Mouse (Mus musculus) heart, adult 2 months (tissue): ENCODE results near the gene Lrtm1.

ENCODE experiments used
- CTCF ChIP-seq: fragments of 200-600 bp; IDR thresholded peaks from 2 replicates; pipeline ENCODE4 v1.8.1; 2022; ENCODE audit warnings: antibody characterized with exemption, mild to moderate bottlenecking, moderate library complexity
- EP300 ChIP-seq: fragments of 200-500 bp; IDR thresholded peaks from 2 replicates; pipeline ENCODE4 v1.6.1; 2011; ENCODE audit warnings: low read depth, low read length, control low read depth; ENCODE audit not compliant: insufficient read depth

DNA sequence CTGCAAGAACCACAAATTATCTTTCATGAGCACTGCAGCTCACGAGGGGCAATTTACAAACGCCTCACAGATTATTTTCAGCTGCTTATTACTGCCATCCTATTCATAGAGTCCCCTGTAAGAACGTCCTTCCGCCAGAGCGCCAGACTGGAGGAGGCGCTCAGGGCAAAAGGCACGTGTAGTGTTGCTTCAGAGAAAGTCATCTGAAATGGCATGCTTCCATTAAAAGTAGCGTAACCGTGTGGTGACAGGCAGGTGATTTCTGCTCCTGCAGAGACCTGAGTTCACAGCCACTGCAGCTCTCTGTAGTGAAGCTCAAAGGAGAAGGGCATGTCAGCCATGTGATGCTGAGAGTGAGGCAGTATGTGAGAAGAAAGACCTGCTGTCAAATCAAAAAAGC is 12.5 kb downstream of the Lrtm1 start:
- TF ChIP-seq EP300, result peak; percentile 70; the same call in 1 of the 2 replicates
- no peak for TF ChIP-seq CTCF
